Mouse (Mus musculus) C2C12 (cell line): ENCODE results near the gene Gm7697.
"Not testable (repeated sequence)": the region's sequence is repeated elsewhere in the genome, so short reads cannot be mapped to it uniquely, and the experiment has no call there.

ENCODE experiments used
- CTCF ChIP-seq: IDR thresholded peaks from one replicate; pipeline ENCODE4 v1.5.1; 2011; ENCODE audit not compliant: control insufficient read depth, insufficient read depth, insufficient read length
- MYOG ChIP-seq: IDR thresholded peaks from one replicate; pipeline ENCODE4 v1.6.1; 2011; ENCODE audit not compliant: control insufficient read depth, insufficient read length; ENCODE audit errors: extremely low read depth

DNA sequence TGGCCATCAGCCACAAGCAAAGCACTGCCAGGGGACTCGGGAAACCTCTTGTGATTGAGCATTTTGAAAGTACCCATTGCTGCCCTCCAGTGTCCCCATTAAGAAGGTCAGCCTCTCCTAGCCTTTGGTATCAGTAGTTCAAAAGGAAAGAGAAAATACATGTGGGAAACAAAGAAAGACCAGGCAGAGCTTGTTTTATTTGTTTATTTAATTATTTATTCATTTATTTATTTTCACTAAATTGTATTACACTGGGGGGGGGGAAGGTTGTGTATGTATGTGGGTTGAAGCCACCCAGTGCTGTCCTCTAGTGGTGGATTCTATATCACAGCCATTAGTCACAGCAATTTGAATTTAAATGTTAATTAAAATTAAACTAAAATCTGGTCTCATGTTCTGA is 22.2 kb upstream of the Gm7697 start:
- TF ChIP-seq CTCF, MYOG: not testable (repeated sequence)
